Mouse (Mus musculus) heart, adult 10 weeks (tissue): ENCODE data around the gene Ier5. TPM values are rescaled to one million over a fixed set of nuclear protein-coding genes. Genes with fewer than 3 reads are reported as not detected.

Experiments
- polyA plus RNA-seq: library from polyadenylated mRNA; stranded (reverse); fragments of 350-450 nt; fragmentation: Illumina TruSeq; extraction: RNeasy Lipid Tissue Mini Kit (QIAGEN cat#74804); gene quantifications from one replicate; pipeline ENCODE4 v1.2.3, GENCODE M21; 2014; ENCODE audit warnings: low read depth, low replicate concordance

Gene Ier5
- 12.8 TPM for polyA plus RNA-seq

DNA sequence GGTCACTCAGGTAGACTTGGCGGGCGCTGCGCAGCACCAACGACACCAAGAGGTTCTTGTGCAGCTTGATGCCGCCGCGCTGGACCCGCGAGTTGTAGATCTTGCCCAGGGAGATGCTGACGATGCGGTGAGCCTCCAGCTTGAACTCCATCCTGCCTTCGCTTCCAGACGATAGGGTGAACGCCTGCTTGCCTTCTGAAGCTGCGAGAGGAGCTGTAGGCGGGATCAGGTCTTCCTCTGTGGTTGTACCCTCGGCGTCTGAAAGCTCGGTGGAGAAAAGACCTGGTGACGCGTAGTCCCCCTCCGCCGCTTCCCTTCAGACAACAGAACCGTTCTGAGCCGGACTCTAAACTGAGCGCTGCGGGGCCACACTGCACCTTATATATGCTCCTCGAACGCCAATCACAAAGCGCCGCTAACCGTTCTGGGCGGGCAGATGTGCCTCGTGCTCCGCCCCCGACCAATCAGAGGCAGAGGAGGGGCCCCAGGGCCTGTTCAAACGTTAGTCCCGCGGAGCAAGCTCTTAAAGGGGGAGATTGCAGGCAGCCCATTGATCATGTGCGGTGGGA, at the start of gene Ier5:
Gene Ier5 (minus strand): TSS at position 357 of the 569 bp plus-strand sequence.

DNA sequence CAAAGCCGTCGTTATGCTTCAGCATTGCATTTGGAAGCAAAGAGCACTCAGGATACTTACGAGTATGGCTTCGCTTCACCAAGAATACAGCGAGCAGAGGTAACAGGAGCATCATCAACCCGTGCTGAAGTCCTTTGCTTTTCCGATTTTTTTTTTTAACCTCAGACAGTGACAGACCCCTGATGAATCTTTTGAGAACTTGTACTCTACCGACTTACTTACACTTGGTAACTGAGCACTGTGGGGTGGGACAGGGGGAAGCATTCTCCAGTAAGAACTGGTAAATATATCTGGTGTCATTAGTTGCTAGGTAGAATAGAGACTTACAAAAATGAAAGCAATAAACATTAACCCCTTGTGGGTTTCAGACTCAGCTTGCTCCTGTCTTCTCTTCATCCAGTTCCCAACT, 47.1 kb upstream of the Ier5 start, which contains the start of gene Mr1:
Gene Mr1 (minus strand): TSS at position 243 of the 409 bp plus-strand sequence.

Other genes starting within 250 kb of the Ier5 start
- gene Cacna1e, start 215.1 kb downstream of the Ier5 start, polyA plus RNA-seq, result 0.08 TPM
- gene Mr1, start 47.2 kb upstream of the Ier5 start, polyA plus RNA-seq, result 15.4 TPM
- 16.8 TPM for gene Stx6, start 59.1 kb upstream of the Ier5 start, polyA plus RNA-seq
- gene BC034090, start 144.8 kb upstream of the Ier5 start, polyA plus RNA-seq, result 43.8 TPM